Mouse (Mus musculus): Measurements from ENCODE around the gene Alkbh7. TPM values are rescaled to one million over a fixed set of nuclear protein-coding genes. Genes with fewer than 3 reads are reported as not detected.

Alkbh7 gene
- polyA plus RNA-seq, 1 experiment from 2014 or later: 28.7 TPM

DNA sequence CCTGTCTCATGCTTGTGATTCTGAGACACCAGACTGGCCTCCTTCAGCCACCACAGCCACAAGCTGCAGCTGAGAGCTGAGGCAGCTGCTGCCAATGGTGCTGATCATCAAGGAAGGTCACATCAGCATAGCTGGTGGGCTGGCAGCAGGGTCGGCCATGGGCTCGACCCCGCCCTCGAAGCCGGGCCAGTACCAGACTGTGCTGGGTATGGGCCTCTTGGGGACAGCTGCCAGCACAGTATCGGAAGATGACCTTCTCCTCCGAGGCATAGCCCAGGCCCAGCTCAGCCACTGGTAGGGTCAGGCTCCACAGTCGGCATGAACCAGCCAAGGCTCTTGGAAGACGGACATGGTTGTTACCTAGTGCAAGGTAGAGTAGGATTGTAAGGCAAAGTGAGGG, 2.3 kb downstream of the Alkbh7 start:
- DNase-seq (ENCODE audit: low spot score) (no peak), ATAC-seq (ENCODE audit: low FRiP score, low TSS enrichment) (no peak)
- H3K9me3 ChIP-seq (ENCODE audit: control insufficient read depth, low read length): no peaks in the 10 kb centered on the region
- H3K4me3 ChIP-seq (ENCODE audit: low read depth, low read length): no peak overlapping the region
- WGBS: 93% methylated on average over 9 of the region's 9 CpGs
- no peak overlapping the region for H3K9ac ChIP-seq (ENCODE audit: low read length)
- H3K4me2 ChIP-seq (replicated peaks; ENCODE audit: low read depth): no peak overlapping the region
- H3K36me3 ChIP-seq (ENCODE audit: control insufficient read depth, insufficient read depth, low read length): peaks cover 19% of the 10 kb centered on the region
- TF ChIP-seq EP300 (optimal IDR thresholded peaks at IDR 0.05) (no peak), CTCF (IDR thresholded peaks at IDR 0.05; ENCODE audit: low read depth) (no peak)
- H3K27ac ChIP-seq (replicated peaks): no peak overlapping the region
- no peaks in the 10 kb centered on the region for H3K27me3 ChIP-seq (ENCODE audit: control insufficient read depth, insufficient read depth, low read length)
- peaks cover 3% of the 10 kb centered on the region; the same call in 1 of the 2 replicates for H3K4me1 ChIP-seq (replicated peaks; ENCODE audit: control insufficient read depth, insufficient read depth)

GRCm38 (mm10) chr17:56999968-57000609, 3.0 kb downstream of the Alkbh7 start, which contains the start of gene Pspn:
TSS of gene Pspn (minus strand) at chr17:57000018.
- Histone ChIP-seq H3K27ac (replicated peaks) (no peak within 1 kb of the TSS), H3K4me3 (ENCODE audit: low read depth, low read length) (no peak within 1 kb of the TSS), H3K27me3 (ENCODE audit: control insufficient read depth, insufficient read depth, low read length) (no peaks in the 10 kb centered on the region), H3K36me3 (ENCODE audit: control insufficient read depth, insufficient read depth, low read length) (peaks cover 19% of the 10 kb centered on the region), H3K4me1 (replicated peaks; ENCODE audit: control insufficient read depth, insufficient read depth) (peaks cover 3% of the 10 kb centered on the region; the same call in 1 of the 2 replicates), H3K9me3 (ENCODE audit: control insufficient read depth, low read length) (no peaks in the 10 kb centered on the region), H3K4me2 (replicated peaks; ENCODE audit: low read depth) (no peak within 1 kb of the TSS), H3K9ac (ENCODE audit: low read length) (no peak within 1 kb of the TSS; the same call in 1 of the 2 replicates)
- DNase-seq (ENCODE audit: low spot score) (no peak), ATAC-seq (ENCODE audit: low FRiP score, low TSS enrichment) (no peak)
- 81% methylated on average over 9 of the region's 9 CpGs for WGBS
- TF ChIP-seq CTCF (IDR thresholded peaks at IDR 0.05; ENCODE audit: low read depth) (no peak), EP300 (optimal IDR thresholded peaks at IDR 0.05) (no peak)

GRCm38 (mm10) chr17:57001228-57001627, 4.1 kb downstream of the Alkbh7 start:
- ATAC-seq (ENCODE audit: low FRiP score, low TSS enrichment) (no peak), DNase-seq (ENCODE audit: low spot score) (no peak)
- no peaks in the 10 kb centered on the region for H3K9me3 ChIP-seq (ENCODE audit: control insufficient read depth, low read length)
- peaks cover 3% of the 10 kb centered on the region; the same call in 1 of the 2 replicates for H3K4me1 ChIP-seq (replicated peaks; ENCODE audit: control insufficient read depth, insufficient read depth)
- no peak overlapping the region for H3K27ac ChIP-seq (replicated peaks)
- no peak for TF ChIP-seq EP300 (optimal IDR thresholded peaks at IDR 0.05)
- no peak for TF ChIP-seq CTCF (IDR thresholded peaks at IDR 0.05; ENCODE audit: low read depth)
- peaks cover 15% of the 10 kb centered on the region for H3K36me3 ChIP-seq (ENCODE audit: control insufficient read depth, insufficient read depth, low read length)
- H3K9ac ChIP-seq (ENCODE audit: low read length): no peak overlapping the region
- no peak overlapping the region for H3K4me2 ChIP-seq (replicated peaks; ENCODE audit: low read depth)
- no peaks in the 10 kb centered on the region for H3K27me3 ChIP-seq (ENCODE audit: control insufficient read depth, insufficient read depth, low read length)
- 41% methylated on average over 8 of the region's 8 CpGs for WGBS
- no peak overlapping the region for H3K4me3 ChIP-seq (ENCODE audit: low read depth, low read length)

GRCm38 (mm10) chr17:57003994-57004393, 6.9 kb downstream of the Alkbh7 start:
- no peaks in the 10 kb centered on the region for H3K4me1 ChIP-seq (replicated peaks; ENCODE audit: control insufficient read depth, insufficient read depth)
- peaks cover 19% of the 10 kb centered on the region for H3K36me3 ChIP-seq (ENCODE audit: control insufficient read depth, insufficient read depth, low read length)
- TF ChIP-seq CTCF (IDR thresholded peaks at IDR 0.05; ENCODE audit: low read depth) (no peak), EP300 (optimal IDR thresholded peaks at IDR 0.05) (no peak)
- H3K9me3 ChIP-seq (ENCODE audit: control insufficient read depth, low read length): no peaks in the 10 kb centered on the region
- H3K4me2 ChIP-seq (replicated peaks; ENCODE audit: low read depth): no peak overlapping the region
- no peak overlapping the region for H3K9ac ChIP-seq (ENCODE audit: low read length)
- H3K27me3 ChIP-seq (ENCODE audit: control insufficient read depth, insufficient read depth, low read length): no peaks in the 10 kb centered on the region
- DNase-seq (ENCODE audit: low spot score) (no peak), ATAC-seq (ENCODE audit: low FRiP score, low TSS enrichment) (no peak)
- H3K4me3 ChIP-seq (ENCODE audit: low read depth, low read length): no peak overlapping the region
- no peak overlapping the region for H3K27ac ChIP-seq (replicated peaks)
- WGBS: 89% methylated on average over 7 of the region's 7 CpGs

GRCm38 (mm10) chr17:57007137-57007905, 10.2 kb downstream of the Alkbh7 start:
- ATAC-seq (ENCODE audit: low FRiP score, low TSS enrichment) (no peak), DNase-seq (ENCODE audit: low spot score) (no peak)
- peak overlapping the region; percentile 58; the same call in 1 of the 2 replicates for H3K27ac ChIP-seq (replicated peaks)
- H3K4me2 ChIP-seq (replicated peaks; ENCODE audit: low read depth): no peak overlapping the region
- TF ChIP-seq CTCF (IDR thresholded peaks at IDR 0.05; ENCODE audit: low read depth) (peak; percentile 64), EP300 (optimal IDR thresholded peaks at IDR 0.05) (no peak)
- no peaks in the 10 kb centered on the region for H3K9me3 ChIP-seq (ENCODE audit: control insufficient read depth, low read length)
- peaks cover 5% of the 10 kb centered on the region; the same call in 1 of the 2 replicates for H3K4me1 ChIP-seq (replicated peaks; ENCODE audit: control insufficient read depth, insufficient read depth)
- H3K9ac ChIP-seq (ENCODE audit: low read length): no peak overlapping the region
- WGBS: 90% methylated on average over 13 of the region's 13 CpGs
- H3K4me3 ChIP-seq (ENCODE audit: low read depth, low read length): no peak overlapping the region
- H3K36me3 ChIP-seq (ENCODE audit: control insufficient read depth, insufficient read depth, low read length): peaks cover 15% of the 10 kb centered on the region
- no peaks in the 10 kb centered on the region for H3K27me3 ChIP-seq (ENCODE audit: control insufficient read depth, insufficient read depth, low read length)

DNA sequence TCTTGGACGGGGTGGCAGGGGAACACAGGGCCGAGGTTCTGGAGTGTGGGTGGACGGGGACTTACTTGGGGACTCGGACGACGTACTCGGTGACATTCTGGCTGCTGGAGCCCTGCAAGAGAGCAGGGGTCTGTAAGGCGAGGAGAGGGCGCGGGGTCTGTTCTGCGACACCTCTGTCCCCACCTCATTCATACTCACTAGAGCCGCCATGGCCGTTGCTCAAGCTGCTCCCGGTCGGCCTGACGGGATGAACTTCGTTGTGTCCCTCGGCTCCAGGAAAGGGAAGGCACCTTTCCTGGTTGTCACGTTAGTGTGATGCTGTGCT, 13.7 kb downstream of the Alkbh7 start:
- no peak for DNase-seq (ENCODE audit: low spot score)
- Histone ChIP-seq H3K27me3 (ENCODE audit: control insufficient read depth, insufficient read depth, low read length) (no peaks in the 10 kb centered on the region), H3K4me3 (ENCODE audit: low read depth, low read length) (peak overlapping the region; percentile 64), H3K9ac (ENCODE audit: low read length) (peak overlapping the region; percentile 73), H3K27ac (replicated peaks) (peak overlapping the region; percentile 85), H3K4me2 (replicated peaks; ENCODE audit: low read depth) (peak overlapping the region; percentile 90), H3K36me3 (ENCODE audit: control insufficient read depth, insufficient read depth, low read length) (peaks cover 5% of the 10 kb centered on the region; the same call in 1 of the 2 replicates), H3K9me3 (ENCODE audit: control insufficient read depth, low read length) (no peaks in the 10 kb centered on the region), H3K4me1 (replicated peaks; ENCODE audit: control insufficient read depth, insufficient read depth) (peaks cover 5% of the 10 kb centered on the region; the same call in 1 of the 2 replicates)
- peak; percentile 26 for ATAC-seq (ENCODE audit: low FRiP score, low TSS enrichment)
- TF ChIP-seq EP300 (optimal IDR thresholded peaks at IDR 0.05) (no peak), CTCF (IDR thresholded peaks at IDR 0.05; ENCODE audit: low read depth) (no peak)
- 2% methylated on average over 19 of the region's 19 CpGs for WGBS

Measured in stomach, postnatal 0 days (tissue).